Mouse (Mus musculus) A20 (cell line): ENCODE data around the gene Cpvl.

ENCODE experiments used
- DNase-seq: peaks from one replicate; pipeline ENCODE4 v3.0.0-alpha.2; 2011; ENCODE audit warnings: low read depth, low spot score

Gene Cpvl

GRCm38 (mm10) chr6:53972238-53972743 is 6.2 kb downstream of the Cpvl start:
- no peak for DNase-seq

- no peak for DNase-seq
Measured at GRCm38 (mm10) chr6:53971729-53972128, 6.7 kb downstream of the Cpvl start.

GRCm38 (mm10) chr6:53969081-53969480 is 9.4 kb downstream of the Cpvl start:
- DNase-seq, result no peak

GRCm38 (mm10) chr6:53968550-53968949 is 9.9 kb downstream of the Cpvl start:
- no peak for DNase-seq

GRCm38 (mm10) chr6:53966595-53966994 is 11.9 kb downstream of the Cpvl start:
- DNase-seq, result no peak

- no peak for DNase-seq
Measured at GRCm38 (mm10) chr6:53965900-53966299, 12.6 kb downstream of the Cpvl start.

- no peak for DNase-seq
Measured at GRCm38 (mm10) chr6:53963906-53964496, 14.5 kb downstream of the Cpvl start.

- DNase-seq, result no peak
Measured at GRCm38 (mm10) chr6:53962006-53962405, 16.5 kb downstream of the Cpvl start.

GRCm38 (mm10) chr6:53959826-53960225 is 18.6 kb downstream of the Cpvl start:
- no peak for DNase-seq

- peak; percentile 42 for DNase-seq
Measured at GRCm38 (mm10) chr6:53958321-53958720, 20.1 kb downstream of the Cpvl start.

- no peak for DNase-seq
Measured at GRCm38 (mm10) chr6:53956513-53956912, 22.0 kb downstream of the Cpvl start.

GRCm38 (mm10) chr6:53955846-53956245 is 22.6 kb downstream of the Cpvl start:
- no peak for DNase-seq

- DNase-seq, result no peak
Measured at GRCm38 (mm10) chr6:53955271-53955670, 23.2 kb downstream of the Cpvl start.

GRCm38 (mm10) chr6:53954106-53954505 is 24.4 kb downstream of the Cpvl start:
- no peak for DNase-seq

- DNase-seq, result no peak
Measured at GRCm38 (mm10) chr6:53953348-53953747, 25.1 kb downstream of the Cpvl start.

- DNase-seq, result no peak
Measured at GRCm38 (mm10) chr6:53951421-53951820, 27.1 kb downstream of the Cpvl start.

GRCm38 (mm10) chr6:53950876-53951275 is 27.6 kb downstream of the Cpvl start:
- DNase-seq, result no peak

GRCm38 (mm10) chr6:53948388-53949035 is 30.0 kb downstream of the Cpvl start:
- DNase-seq, result no peak

- no peak for DNase-seq
Measured at GRCm38 (mm10) chr6:53944887-53945286, 33.6 kb downstream of the Cpvl start.

- DNase-seq, result no peak
Measured at GRCm38 (mm10) chr6:53944417-53944816, 34.1 kb downstream of the Cpvl start.

- no peak for DNase-seq
Measured at GRCm38 (mm10) chr6:53942190-53942831, 36.2 kb downstream of the Cpvl start.

GRCm38 (mm10) chr6:53939752-53940151 is 38.7 kb downstream of the Cpvl start:
- no peak for DNase-seq

GRCm38 (mm10) chr6:53938942-53939341 is 39.5 kb downstream of the Cpvl start:
- no peak for DNase-seq
